9 mouse cellular contexts compared by ENCODE assay signal in the genomic region with DNA sequence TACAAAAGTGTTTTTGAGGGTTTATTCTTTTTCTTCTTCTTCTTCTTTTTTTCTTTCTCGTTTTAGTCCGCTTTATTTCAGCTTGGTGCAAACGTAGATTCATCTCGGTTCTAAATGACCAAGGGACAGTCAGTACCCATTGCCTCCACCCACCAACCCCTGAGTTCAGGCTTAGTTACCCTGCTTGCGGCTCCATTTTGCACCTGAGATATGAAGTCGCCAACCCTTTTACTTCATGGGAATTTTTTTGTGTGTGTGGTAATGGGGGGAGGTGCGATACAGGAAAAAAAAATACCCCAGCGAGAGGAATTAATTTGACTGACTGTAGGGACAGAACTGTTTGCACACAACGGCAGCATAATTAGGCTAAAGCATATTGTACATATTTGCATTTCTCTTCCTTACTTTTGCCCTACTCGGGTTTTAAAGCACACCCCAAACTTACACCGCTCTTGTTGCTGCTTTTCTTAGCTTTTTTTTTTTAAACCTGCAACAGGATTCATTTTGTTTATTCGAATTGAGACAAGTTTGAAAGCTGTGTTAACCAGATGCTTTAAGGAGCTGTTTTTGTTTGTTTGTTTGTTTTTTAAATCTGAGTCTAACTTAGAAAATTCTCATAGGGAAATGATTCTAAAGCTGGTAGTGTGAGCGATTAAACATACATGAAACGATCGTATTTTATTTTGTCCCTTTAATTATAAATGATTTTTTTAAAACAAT. TPM values are rescaled to one million over a fixed set of nuclear protein-coding genes. Genes with fewer than 3 reads are reported as not detected.
DNase-seq lines count a peak whose midpoint lies in the region; ATAC-seq lines count a peak whose summit lies in the region.
"Had no signal": no experiment of that assay in that cellular context is flagged by ENCODE, and none has a peak within 500 bp of the region (broad histone marks: within the 10 kb centered on the region; RNA-seq: fewer than 3 reads in every experiment).

No protein-coding gene starts in this region.

- H3K4me3 ChIP-seq in hindbrain, embryonic 12.5 days: peak overlapping the region; percentile 39
- H3K4me3 ChIP-seq in midbrain, embryonic 15.5 days: peak overlapping the region; percentile 33

- no peaks in the 10 kb centered on the region for H3K9me3 ChIP-seq in hindbrain, embryonic 12.5 days (replicated peaks)
- no peaks in the 10 kb centered on the region for H3K9me3 ChIP-seq in midbrain, embryonic 15.5 days

- H3K36me3 ChIP-seq in hindbrain, embryonic 12.5 days: peaks cover 10% of the 10 kb centered on the region
- no peaks in the 10 kb centered on the region for H3K36me3 ChIP-seq in midbrain, embryonic 15.5 days (replicated peaks)

- peak; percentile 5 to 11 for DNase-seq in frontal cortex, postnatal 36 days (ENCODE audit: low spot score in 2 of 2)
- DNase-seq in frontal cortex, postnatal 14 days (ENCODE audit: low spot score in 2 of 2): no peak
- DNase-seq in Muller cell, postnatal 12 days (ENCODE audit: inconsistent ontology term): peak; percentile 69
- DNase-seq in cerebellum, postnatal 36 days: no peak
- no peak for DNase-seq in adrenal gland, postnatal 4 days (ENCODE audit: low spot score in 2 of 2)
- DNase-seq in thymus, postnatal 10 days (ENCODE audit: low spot score in 2 of 2): no peak

- peaks cover 53% of the 10 kb centered on the region for H3K4me1 ChIP-seq in hindbrain, embryonic 12.5 days
- peaks cover 49% of the 10 kb centered on the region for H3K4me1 ChIP-seq in midbrain, embryonic 15.5 days

- H3K9ac ChIP-seq in hindbrain, embryonic 12.5 days: peak overlapping the region; percentile 70
- peak overlapping the region; percentile 40; the same call in 1 of the 2 replicates for H3K9ac ChIP-seq in midbrain, embryonic 15.5 days

- peak overlapping the region; percentile 59 for H3K4me2 ChIP-seq in hindbrain, embryonic 12.5 days (replicated peaks)
- peak overlapping the region; percentile 47 for H3K4me2 ChIP-seq in midbrain, embryonic 15.5 days

- under 1% methylated on average over 15 of the region's 15 CpGs for WGBS in hindbrain, embryonic 12.5 days
- WGBS in midbrain, embryonic 15.5 days: 3% methylated on average over 15 of the region's 15 CpGs

- H3K27ac ChIP-seq in hindbrain, embryonic 12.5 days: peak overlapping the region; percentile 83
- H3K27ac ChIP-seq in midbrain, embryonic 15.5 days: peak overlapping the region; percentile 69
- H3K27ac ChIP-seq: macrophage had no signal

- peaks cover 24% of the 10 kb centered on the region for H3K27me3 ChIP-seq in hindbrain, embryonic 12.5 days
- H3K27me3 ChIP-seq in midbrain, embryonic 15.5 days (replicated peaks): peaks cover 11% of the 10 kb centered on the region

- ATAC-seq in hindbrain, embryonic 12.5 days (ENCODE audit: low FRiP score): no peak
- no peak for ATAC-seq in midbrain, embryonic 15.5 days (replicated peaks)

RNA-seq across cellular contexts. Expression of a gene that starts 5.1 kb away (rescaled TPM):
- 41.5 and 43.3 TPM in 2 replicates for polyA plus RNA-seq in hindbrain, embryonic 12.5 days (2016; fragmentation: Nextera tagmentation; extraction: Ambion mirVana)
- 24.3 and 30.0 TPM in 2 replicates for polyA plus RNA-seq in midbrain, embryonic 15.5 days (2015; fragmentation: Nextera tagmentation; extraction: Ambion mirVana)
- total RNA-seq in adrenal gland, postnatal 4 days (2021): 1 to 10 TPM; 4.6 to 4.9 TPM
- polyA plus RNA-seq: macrophage had no signal

Comparison
In these comparisons a context has a peak if more than half of its experiments do, and no peak if none do; other contexts are left out.
1. DNase-seq: peak in frontal cortex, postnatal 36 days (2 of 2) and Muller cell, postnatal 12 days (single experiment); none in frontal cortex, postnatal 14 days (0 of 2), cerebellum, postnatal 36 days (0 of 2), adrenal gland, postnatal 4 days (0 of 2) and thymus, postnatal 10 days (0 of 2).